Mouse (Mus musculus) MEL (cell line): ENCODE measurements around the gene Ccz1. TPM values are rescaled to one million over a fixed set of nuclear protein-coding genes. Genes with fewer than 3 reads are reported as not detected.

Experiments used
- DNase-seq: peaks from one replicate; pipeline ENCODE4 v3.0.0; 2011; ENCODE audit warnings: low read depth, low spot score
- H3K27ac ChIP-seq: 2 replicates; pipeline ENCODE4 v1.5.1; 2012; ENCODE audit warnings: low read depth, mild to moderate bottlenecking, control low read depth, low read length, moderate library complexity; ENCODE audit not compliant: control insufficient read depth
- H3K27me3 ChIP-seq, 2 experiments: fragments of 150-350 bp in 1 of 2; sonication (generic) in 1 of 2; 2 replicates each; pipeline ENCODE4 v1.6.1; 2012; ENCODE audit warnings: low read length in 2 of 2, mild to moderate bottlenecking in 2 of 2, improper control_type of control experiment in 1 of 2, moderate library complexity in 1 of 2; ENCODE audit not compliant: insufficient read depth in 2 of 2, control insufficient read depth in 1 of 2
- H3K36me3 ChIP-seq, 2 experiments: 2 replicates each; pipeline ENCODE4 v1.6.1; 2012 to 2014; ENCODE audit warnings: low read length in 2 of 2, improper control_type of control experiment in 1 of 2, inconsistent platforms in 1 of 2, mild to moderate bottlenecking in 1 of 2; ENCODE audit not compliant: insufficient read depth in 2 of 2, control insufficient read depth in 1 of 2
- H3K4me1 ChIP-seq, 2 experiments: fragments of 150-350 bp in 1 of 2; sonication (generic) in 1 of 2; 2 replicates each; pipeline ENCODE4 v1.6.1; 2012; ENCODE audit warnings: low read length in 2 of 2, improper control_type of control experiment in 1 of 2, mild to moderate bottlenecking in 1 of 2; ENCODE audit not compliant: insufficient read depth in 2 of 2, control insufficient read depth in 1 of 2
- H3K4me3 ChIP-seq, 2 experiments: fragments of 150-350 bp in 1 of 2; sonication (generic) in 1 of 2; 2 replicates each; pipeline ENCODE4 v1.5.1; 2012; ENCODE audit warnings: low read depth in 2 of 2, low read length in 2 of 2, mild to moderate bottlenecking in 2 of 2, moderate library complexity in 2 of 2, control low read depth in 1 of 2, improper control_type of control experiment in 1 of 2; ENCODE audit not compliant: control insufficient read depth in 1 of 2, insufficient read depth in 1 of 2
- H3K79me2 ChIP-seq: 2 replicates; pipeline ENCODE4 v1.6.1; 2012; ENCODE audit warnings: mild to moderate bottlenecking, low read length, moderate library complexity; ENCODE audit not compliant: control insufficient read depth, poor library complexity, insufficient read depth
- H3K9ac ChIP-seq: 2 replicates; pipeline ENCODE4 v1.6.1; 2012; ENCODE audit warnings: low read depth, mild to moderate bottlenecking, control low read depth, low read length, moderate library complexity; ENCODE audit not compliant: control insufficient read depth, poor library complexity, severe bottlenecking
- H3K9me3 ChIP-seq: fragments of 150-350 bp; sonication (generic); replicated peaks from 2 replicates; pipeline ENCODE4 v1.6.1; 2012; ENCODE audit warnings: mild to moderate bottlenecking, low read length, improper control_type of control experiment, moderate library complexity; ENCODE audit not compliant: insufficient read depth
- BHLHE40 ChIP-seq: IDR thresholded peaks from 2 replicates; pipeline ENCODE4 v1.6.1; 2012; ENCODE audit warnings: low read depth, mild to moderate bottlenecking, inconsistent platforms, low read length, improper control_type of control experiment, borderline replicate concordance
- E2F4 ChIP-seq: IDR thresholded peaks from 2 replicates; pipeline ENCODE4 v1.6.1; 2011; ENCODE audit warnings: low read depth, low read length, improper control_type of control experiment, borderline replicate concordance
- ETS1 ChIP-seq: IDR thresholded peaks from 2 replicates; pipeline ENCODE4 v1.6.1; 2012; ENCODE audit warnings: low read depth, mild to moderate bottlenecking, inconsistent platforms, low read length, improper control_type of control experiment, moderate library complexity
- MXI1 ChIP-seq: IDR thresholded peaks from 2 replicates; pipeline ENCODE4 v1.6.1; 2011; ENCODE audit warnings: mild to moderate bottlenecking, low read depth, low read length, improper control_type of control experiment
- MYB ChIP-seq: IDR thresholded peaks from 2 replicates; pipeline ENCODE4 v1.6.1; 2011; ENCODE audit warnings: mild to moderate bottlenecking, low read depth, low read length, improper control_type of control experiment
- NELFE ChIP-seq: IDR thresholded peaks from 2 replicates; pipeline ENCODE4 v1.6.1; 2011; ENCODE audit warnings: low read depth, low read length, improper control_type of control experiment
- NRF1 ChIP-seq: IDR thresholded peaks from 2 replicates; pipeline ENCODE4 v1.6.1; 2014; ENCODE audit warnings: low read depth, mild to moderate bottlenecking, inconsistent platforms, low read length, improper control_type of control experiment, moderate library complexity; ENCODE audit not compliant: poor library complexity, insufficient read depth, severe bottlenecking
- POLR2AphosphoS2 ChIP-seq: IDR thresholded peaks from 2 replicates; pipeline ENCODE4 v1.6.1; 2011; ENCODE audit warnings: low read length, improper control_type of control experiment
- RAD21 ChIP-seq: IDR thresholded peaks from 2 replicates; pipeline ENCODE4 v1.6.1; 2011; ENCODE audit warnings: mild to moderate bottlenecking, low read depth, low read length, improper control_type of control experiment
- RCOR1 ChIP-seq: IDR thresholded peaks from 2 replicates; pipeline ENCODE4 v1.6.1; 2012; ENCODE audit warnings: low read depth, mild to moderate bottlenecking, inconsistent platforms, low read length, improper control_type of control experiment
- SIN3A ChIP-seq: IDR thresholded peaks from 2 replicates; pipeline ENCODE4 v1.6.1; 2012; ENCODE audit warnings: low read length, improper control_type of control experiment, inconsistent platforms
- SMC3 ChIP-seq: IDR thresholded peaks from 2 replicates; pipeline ENCODE4 v1.6.1; 2011; ENCODE audit warnings: low read depth, low read length, improper control_type of control experiment
- TAL1 ChIP-seq: IDR thresholded peaks from 2 replicates; pipeline ENCODE4 v1.6.1; 2012; ENCODE audit warnings: mild to moderate bottlenecking, inconsistent platforms, low read length, moderate library complexity, mixed read lengths
- TCF12 ChIP-seq: IDR thresholded peaks from 2 replicates; pipeline ENCODE4 v1.6.1; 2014; ENCODE audit warnings: low read depth, mild to moderate bottlenecking, inconsistent platforms, low read length, improper control_type of control experiment, moderate library complexity
- USF1 ChIP-seq: IDR thresholded peaks from 2 replicates; pipeline ENCODE4 v1.6.1; 2014; ENCODE audit warnings: low read depth, mild to moderate bottlenecking, inconsistent platforms, low read length, improper control_type of control experiment, moderate library complexity
- USF2 ChIP-seq, 2 experiments: IDR thresholded peaks; 2 replicates each; pipeline ENCODE4 v1.6.1; 2011 to 2012; ENCODE audit warnings: improper control_type of control experiment in 2 of 2, low read length in 2 of 2, borderline replicate concordance in 1 of 2, inconsistent platforms in 1 of 2, low read depth in 1 of 2, mild to moderate bottlenecking in 1 of 2; ENCODE audit not compliant: insufficient read depth in 1 of 2
- ZC3H11A ChIP-seq: IDR thresholded peaks from 2 replicates; pipeline ENCODE4 v1.6.1; 2012; ENCODE audit warnings: low read depth, mild to moderate bottlenecking, inconsistent platforms, low read length, improper control_type of control experiment
- ZKSCAN1 ChIP-seq: IDR thresholded peaks from 2 replicates; pipeline ENCODE4 v1.6.1; 2012; ENCODE audit warnings: low read depth, mild to moderate bottlenecking, inconsistent platforms, low read length, improper control_type of control experiment, moderate library complexity
- ZMIZ1 ChIP-seq: IDR thresholded peaks from 2 replicates; pipeline ENCODE4 v1.6.1; 2012; ENCODE audit warnings: low read depth, mild to moderate bottlenecking, inconsistent platforms, low read length, improper control_type of control experiment, moderate library complexity
- ZNF384 ChIP-seq: IDR thresholded peaks from 2 replicates; pipeline ENCODE4 v1.6.1; 2012; ENCODE audit warnings: low read depth, mild to moderate bottlenecking, inconsistent platforms, low read length, improper control_type of control experiment
- polyA plus RNA-seq, 2 experiments: library from polyadenylated mRNA; stranded (reverse) in 1 of 2; unstranded in 1 of 2; fragments of >175 nt in 1 of 2; fragments of >200 nt in 1 of 2; gene quantifications; 2 replicates each; pipeline versions ENCODE4 v1.2.1 to v1.2.4; 2012; ENCODE audit warnings: low replicate concordance in 2 of 2, low read depth in 1 of 2; ENCODE audit not compliant: insufficient read length in 2 of 2, insufficient read depth in 1 of 2, missing spikeins in 1 of 2
- total RNA-seq: library from RNA; depleted of rRNA; stranded (reverse); fragments of 300-350 nt; gene quantifications from 2 replicates; pipeline ENCODE4 v1.2.3, GENCODE M21; 2012

The Ccz1 gene
- total and polyA plus RNA-seq, 3 experiments = 56.0 to 166 (median 58.0) TPM

GRCm38 (mm10) chr5:143966671-143967070 lies 48.0 kb downstream of the Ccz1 start:
- Histone ChIP-seq H3K4me3 (no peak overlapping the region), H3K79me2 (no peaks in the 10 kb centered on the region), H3K27ac (no peak overlapping the region), H3K9ac (no peak overlapping the region), H3K36me3 (no peaks in the 10 kb centered on the region), H3K4me1 (no peaks in the 10 kb centered on the region), H3K27me3 (no peaks in the 10 kb centered on the region), H3K9me3 (no peaks in the 10 kb centered on the region)
- no peak for DNase-seq
- TF ChIP-seq MYB = no peak
- TF ChIP-seq SMC3 = no peak
- TF ChIP-seq POLR2AphosphoS2 = no peak
- TF ChIP-seq ZC3H11A = no peak
- no peak for TF ChIP-seq TCF12
- no peak for TF ChIP-seq ZMIZ1
- no peak for TF ChIP-seq NRF1
- TF ChIP-seq MXI1 = no peak
- no peak for TF ChIP-seq USF2 (IDR thresholded peaks at IDR 0.05; ENCODE audit: borderline replicate concordance in 1 of 2, insufficient read depth in 1 of 2, low read depth in 1 of 2, low read length in 2 of 2)
- TF ChIP-seq BHLHE40 = no peak
- no peak for TF ChIP-seq ZNF384
- no peak for TF ChIP-seq ZKSCAN1
- TF ChIP-seq SIN3A = no peak
- TF ChIP-seq USF1 = no peak
- TF ChIP-seq RCOR1 = no peak
- TF ChIP-seq RAD21 = no peak
- TF ChIP-seq TAL1 = no peak
- no peak for TF ChIP-seq E2F4
- TF ChIP-seq, all 39 proteins: peak for 0

GRCm38 (mm10) chr5:143965586-143966345 lies 48.9 kb downstream of the Ccz1 start:
- no peaks in the 10 kb centered on the region for H3K4me1 ChIP-seq
- H3K9me3 ChIP-seq = no peaks in the 10 kb centered on the region
- DNase-seq = no peak

More at GRCm38 (mm10) chr5:143965586-143966345, 48.9 kb downstream of the Ccz1 start:
- no peak overlapping the region for H3K27ac ChIP-seq
- no peak overlapping the region for H3K9ac ChIP-seq
- H3K36me3 ChIP-seq = no peaks in the 10 kb centered on the region
- H3K27me3 ChIP-seq = no peaks in the 10 kb centered on the region
- no peak for TF ChIP-seq POLR2AphosphoS2
- TF ChIP-seq NELFE = no peak
- no peak for TF ChIP-seq ETS1
- no peak overlapping the region for H3K4me3 ChIP-seq
- no peaks in the 10 kb centered on the region for H3K79me2 ChIP-seq
